ENCODE assay signal across 20 mouse cellular contexts in genomic region chr11:93361576-93361975, GRCm38 (mm10).
DNase-seq lines count a peak whose midpoint lies in the region.
"Had no signal": no experiment of that assay in that cellular context is flagged by ENCODE, and none has a peak within 500 bp of the region (broad histone marks: within the 10 kb centered on the region; RNA-seq: fewer than 3 reads in every experiment).

No protein-coding gene starts in this region.

- peak; percentile 2 for DNase-seq in kidney, adult 9 months
- DNase-seq in kidney, postnatal 14 days = no peak
- DNase-seq in ovary, postnatal 14 days (ENCODE audit: low spot score) = peak; percentile 1
- DNase-seq in ovary, postnatal 36 days (ENCODE audit: low spot score) = no peak
- peak; percentile 8 for DNase-seq in embryonic facial prominence, embryonic 10.5 days (ENCODE audit: low spot score)
- no peak for DNase-seq in right cerebral cortex, postnatal 25 days
- no peak for DNase-seq in heart, postnatal 4 days
- no peak for DNase-seq in urinary bladder, adult 2 months (ENCODE audit: low spot score)
- DNase-seq: adrenal gland, adult 2 months; cerebellum, adult 18-20 months; gastrocnemius, adult 2 months; kidney, adult 8-10 months; layer of hippocampus, adult 9-11 months; thymus, postnatal 36 days had no signal

- no peaks in the 10 kb centered on the region for H3K27me3 ChIP-seq in embryonic facial prominence, embryonic 10.5 days (replicated peaks; ENCODE audit: low read depth, poor library complexity, severe bottlenecking)
- H3K27me3 ChIP-seq: embryonic facial prominence, embryonic 13.5 days; forebrain, embryonic 13.5 days; lung, embryonic 15.5 days; midbrain, embryonic 15.5 days; Patski had no signal

- no peaks in the 10 kb centered on the region for H3K9me3 ChIP-seq in embryonic facial prominence, embryonic 10.5 days
- H3K9me3 ChIP-seq: embryonic facial prominence, embryonic 13.5 days; forebrain, embryonic 13.5 days; heart, embryonic 10.5 days; lung, embryonic 15.5 days; midbrain, embryonic 15.5 days had no signal

- H3K4me1 ChIP-seq in embryonic facial prominence, embryonic 10.5 days = no peaks in the 10 kb centered on the region
- H3K4me1 ChIP-seq: embryonic facial prominence, embryonic 13.5 days; heart, embryonic 10.5 days; lung, embryonic 15.5 days; midbrain, embryonic 15.5 days had no signal

- no peaks in the 10 kb centered on the region for H3K36me3 ChIP-seq in embryonic facial prominence, embryonic 10.5 days (replicated peaks)
- H3K36me3 ChIP-seq: embryonic facial prominence, embryonic 13.5 days; heart, embryonic 10.5 days; lung, embryonic 15.5 days; midbrain, embryonic 15.5 days had no signal

- no peak overlapping the region for H3K27ac ChIP-seq in embryonic facial prominence, embryonic 10.5 days (replicated peaks)
- H3K27ac ChIP-seq: embryonic facial prominence, embryonic 13.5 days; forebrain, embryonic 13.5 days; gastrocnemius, adult 2 months; heart, embryonic 10.5 days; lung, embryonic 15.5 days; midbrain, embryonic 15.5 days had no signal

- WGBS in embryonic facial prominence, embryonic 10.5 days = 69% methylated on average over 2 of the region's 2 CpGs

- no peak overlapping the region for H3K4me3 ChIP-seq in embryonic facial prominence, embryonic 10.5 days
- H3K4me3 ChIP-seq: embryonic facial prominence, embryonic 13.5 days; forebrain, embryonic 13.5 days; gastrocnemius, adult 2 months; heart, embryonic 10.5 days; lung, embryonic 15.5 days; midbrain, embryonic 15.5 days had no signal

Comparison
In these comparisons a context has a peak if more than half of its experiments do, and no peak if none do; other contexts are left out.
1. DNase-seq: peak in kidney, adult 9 months (single experiment), ovary, postnatal 14 days (single experiment) and embryonic facial prominence, embryonic 10.5 days (single experiment); none in kidney, postnatal 14 days (single experiment), ovary, postnatal 36 days (single experiment), right cerebral cortex, postnatal 25 days (single experiment), heart, postnatal 4 days (single experiment) and urinary bladder, adult 2 months (single experiment).